Mouse (Mus musculus) MEL (cell line): Measurements from ENCODE around the gene Ndst4.

ENCODE experiments used
- CHD2 ChIP-seq: IDR thresholded peaks from 2 replicates; pipeline ENCODE4 v1.6.1; 2011; ENCODE audit warnings: low read length, improper control_type of control experiment
- CTCF ChIP-seq, 3 experiments: IDR thresholded peaks in 2 of 3; conservative IDR thresholded peaks in 1 of 3; 2 replicates each; pipeline ENCODE4 v1.5.1; 2011 to 2012; ENCODE audit warnings: low read length in 3 of 3, low read depth in 2 of 3, mild to moderate bottlenecking in 2 of 3, improper control_type of control experiment in 1 of 3, inconsistent platforms in 1 of 3, mixed read lengths in 1 of 3, moderate library complexity in 1 of 3; ENCODE audit not compliant: control insufficient read depth in 1 of 3, insufficient read depth in 1 of 3, poor library complexity in 1 of 3, severe bottlenecking in 1 of 3
- EP300 ChIP-seq, 2 experiments: IDR thresholded peaks; 2 replicates each; pipeline ENCODE4 v1.6.1; 2011; ENCODE audit warnings: improper control_type of control experiment in 2 of 2, low read length in 2 of 2, low read depth in 1 of 2, mild to moderate bottlenecking in 1 of 2
- ETS1 ChIP-seq: IDR thresholded peaks from 2 replicates; pipeline ENCODE4 v1.6.1; 2012; ENCODE audit warnings: low read depth, mild to moderate bottlenecking, inconsistent platforms, low read length, improper control_type of control experiment, moderate library complexity
- GATA1 ChIP-seq: IDR thresholded peaks from 2 replicates; pipeline ENCODE4 v1.6.1; 2011; ENCODE audit warnings: low read depth, low read length, improper control_type of control experiment
- MAFK ChIP-seq: IDR thresholded peaks from 2 replicates; pipeline ENCODE4 v1.6.1; 2011; ENCODE audit warnings: low read depth, mild to moderate bottlenecking, low read length, improper control_type of control experiment, borderline replicate concordance
- MXI1 ChIP-seq: IDR thresholded peaks from 2 replicates; pipeline ENCODE4 v1.6.1; 2011; ENCODE audit warnings: mild to moderate bottlenecking, low read depth, low read length, improper control_type of control experiment
- MYC ChIP-seq: IDR thresholded peaks from 2 replicates; pipeline ENCODE4 v1.6.1; 2011; ENCODE audit warnings: low read depth, mild to moderate bottlenecking, low read length, improper control_type of control experiment, moderate library complexity
- POLR2A ChIP-seq, 2 experiments: IDR thresholded peaks; 2 replicates each; pipeline ENCODE4 v1.6.1; 2011 to 2012; ENCODE audit warnings: low read length in 2 of 2, mild to moderate bottlenecking in 2 of 2, control low read depth in 1 of 2, improper control_type of control experiment in 1 of 2, low read depth in 1 of 2, moderate library complexity in 1 of 2; ENCODE audit not compliant: control insufficient read depth in 1 of 2, insufficient read depth in 1 of 2, poor library complexity in 1 of 2
- RAD21 ChIP-seq: IDR thresholded peaks from 2 replicates; pipeline ENCODE4 v1.6.1; 2011; ENCODE audit warnings: mild to moderate bottlenecking, low read depth, low read length, improper control_type of control experiment
- SIN3A ChIP-seq: IDR thresholded peaks from 2 replicates; pipeline ENCODE4 v1.6.1; 2012; ENCODE audit warnings: low read length, improper control_type of control experiment, inconsistent platforms
- TCF12 ChIP-seq: IDR thresholded peaks from 2 replicates; pipeline ENCODE4 v1.6.1; 2014; ENCODE audit warnings: low read depth, mild to moderate bottlenecking, inconsistent platforms, low read length, improper control_type of control experiment, moderate library complexity
- ZMIZ1 ChIP-seq: IDR thresholded peaks from 2 replicates; pipeline ENCODE4 v1.6.1; 2012; ENCODE audit warnings: low read depth, mild to moderate bottlenecking, inconsistent platforms, low read length, improper control_type of control experiment, moderate library complexity
- ZNF384 ChIP-seq: IDR thresholded peaks from 2 replicates; pipeline ENCODE4 v1.6.1; 2012; ENCODE audit warnings: low read depth, mild to moderate bottlenecking, inconsistent platforms, low read length, improper control_type of control experiment

DNA sequence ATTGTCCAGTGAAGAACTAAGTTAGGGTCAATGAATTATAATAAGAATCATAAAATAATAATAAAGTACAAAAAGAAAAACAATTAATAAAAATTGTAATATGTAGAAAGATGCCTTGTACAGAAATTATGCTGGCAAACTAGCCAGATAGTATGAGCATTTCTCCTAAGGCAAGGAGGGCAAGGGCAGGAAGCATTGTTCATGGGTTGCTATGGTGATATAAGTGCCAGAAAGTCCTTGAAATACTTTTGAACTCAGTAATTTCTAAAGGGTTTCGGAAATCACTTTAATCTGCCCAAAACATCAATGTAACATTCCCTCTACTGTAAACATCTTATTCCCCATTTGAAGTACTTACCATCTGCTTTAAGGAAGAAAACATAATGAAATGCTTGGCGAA, 319.1 kb downstream of the Ndst4 start:
- TF ChIP-seq TCF12 (no peak), MYC (no peak), MAFK (no peak), RAD21 (no peak), CTCF (IDR thresholded peaks at IDR 0.05 in 2 of 3, conservative IDR thresholded peaks at IDR 0.05 in 1 of 3; ENCODE audit: control insufficient read depth in 1 of 3, insufficient read depth in 1 of 3, low read depth in 2 of 3, low read length in 3 of 3, poor library complexity in 1 of 3, severe bottlenecking in 1 of 3) (no peak), POLR2A (IDR thresholded peaks at IDR 0.05; ENCODE audit: control insufficient read depth in 1 of 2, insufficient read depth in 1 of 2, low read depth in 1 of 2, low read length in 2 of 2, poor library complexity in 1 of 2) (no peak), MXI1 (no peak), CHD2 (no peak), GATA1 (no peak), ZNF384 (no peak), ETS1 (no peak), ZMIZ1 (no peak), EP300 (IDR thresholded peaks at IDR 0.05; ENCODE audit: low read depth in 1 of 2, low read length in 2 of 2) (no peak), SIN3A (no peak)
